Mouse (Mus musculus) megakaryocyte, embryonic 14.5 days (primary cell): ENCODE results near the gene Eif2d. TPM values are rescaled to one million over a fixed set of nuclear protein-coding genes. Genes with fewer than 3 reads are reported as not detected.
"Not testable (repeated sequence)": the region's sequence is repeated elsewhere in the genome, so short reads cannot be mapped to it uniquely, and the experiment has no call there.

ENCODE experiments used
- H3K27me3 ChIP-seq: replicated peaks from 2 replicates; pipeline ENCODE3; 2012; ENCODE audit warnings: inconsistent platforms
- H3K36me3 ChIP-seq: replicated peaks from 2 replicates; pipeline ENCODE3; 2012; ENCODE audit warnings: low read length, inconsistent platforms, mixed read lengths
- H3K4me1 ChIP-seq: 2 replicates; pipeline ENCODE4 v1.6.1; 2012; ENCODE audit warnings: inconsistent platforms
- H3K4me3 ChIP-seq: replicated peaks from 2 replicates; pipeline ENCODE3; 2012; ENCODE audit warnings: moderate library complexity, mild to moderate bottlenecking, inconsistent platforms
- H3K9me3 ChIP-seq: 2 replicates; pipeline ENCODE4 v1.6.1; 2012; ENCODE audit warnings: inconsistent platforms
- FLI1 ChIP-seq: IDR thresholded peaks from 2 replicates; pipeline ENCODE4 v1.6.1; 2012; ENCODE audit warnings: low read length, inconsistent platforms, mixed read lengths
- GATA1 ChIP-seq: IDR thresholded peaks from 3 replicates; pipeline ENCODE4 v1.6.1; 2012; ENCODE audit warnings: mixed read lengths, low read length, inconsistent platforms, borderline replicate concordance
- polyA plus RNA-seq: library from polyadenylated mRNA; stranded (reverse); fragments of >175 nt; gene quantifications from 2 replicates; pipeline ENCODE4 v1.2.3, GENCODE M21; 2012; ENCODE audit warnings: low replicate concordance; ENCODE audit not compliant: insufficient read depth

Gene Eif2d
- polyA plus RNA-seq, 1 experiment = 15.4 TPM

GRCm38 (mm10) chr1:131138191-131139016 lies 14.6 kb upstream of the Eif2d start, which contains the start of gene Dyrk3:
Gene Dyrk3, minus strand, starts transcription at chr1:131138340.
- Histone ChIP-seq H3K4me3 (peak within 1 kb of the TSS; percentile 96), H3K4me1 (peaks cover 81% of the 10 kb centered on the region), H3K27me3 (no peaks in the 10 kb centered on the region), H3K36me3 (peaks cover 20% of the 10 kb centered on the region), H3K9me3 (peaks cover 4% of the 10 kb centered on the region; the same call in 1 of the 2 replicates)
- no peak for TF ChIP-seq FLI1
- TF ChIP-seq GATA1 = no peak

- TF ChIP-seq FLI1 = no peak
- TF ChIP-seq GATA1 = no peak
- Histone ChIP-seq H3K9me3 (peaks cover 12% of the 10 kb centered on the region), H3K27me3 (no peaks in the 10 kb centered on the region), H3K36me3 (peaks cover 16% of the 10 kb centered on the region), H3K4me1 (peaks cover 79% of the 10 kb centered on the region), H3K4me3 (peak overlapping the region; percentile 96)
These were observed 13.6 kb upstream of the Eif2d start for GRCm38 (mm10) chr1:131139102-131140095.

DNA sequence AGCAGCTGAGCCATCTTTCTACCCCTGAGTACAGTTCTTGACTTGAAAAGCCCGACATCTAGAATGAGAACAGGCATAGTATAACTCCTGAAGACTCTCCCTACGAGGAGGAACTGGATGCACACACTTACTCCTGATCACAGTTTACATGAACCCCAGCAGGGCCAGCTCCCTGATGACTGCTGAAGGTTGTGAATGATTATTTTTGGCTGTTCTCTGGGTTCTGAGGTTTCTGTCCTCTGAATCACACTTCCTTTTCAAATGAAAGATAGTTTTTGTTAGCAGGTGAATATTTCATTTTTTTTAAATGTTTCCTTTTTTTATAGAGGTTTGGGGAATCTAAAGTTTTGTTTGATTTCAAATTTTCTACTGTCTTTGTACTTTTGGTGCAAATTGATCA lies 11.5 kb upstream of the Eif2d start:
- Histone ChIP-seq H3K27me3 (no peaks in the 10 kb centered on the region), H3K36me3 (peaks cover 10% of the 10 kb centered on the region), H3K9me3 (peaks cover 17% of the 10 kb centered on the region), H3K4me3 (no peak overlapping the region), H3K4me1 (peaks cover 75% of the 10 kb centered on the region)
- no peak for TF ChIP-seq FLI1

DNA sequence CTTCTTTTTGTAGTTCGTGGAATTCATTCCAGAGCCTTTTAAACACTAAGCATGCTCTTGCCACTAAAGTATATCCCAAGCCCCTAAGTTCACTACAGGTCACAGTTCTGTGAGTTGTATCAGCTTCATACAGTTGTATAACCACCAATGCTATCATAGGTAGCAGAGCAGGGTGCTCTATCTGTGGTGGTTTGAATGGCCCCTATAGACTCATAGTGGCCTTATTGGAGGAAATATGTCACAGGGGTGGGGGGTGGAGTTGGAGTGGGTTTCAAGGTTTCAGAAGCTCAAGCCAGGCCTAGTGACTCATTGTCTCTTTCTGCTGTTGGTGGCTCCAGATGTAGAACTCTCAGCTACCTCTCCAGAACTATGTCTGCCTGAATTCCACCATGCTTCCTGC lies 10.5 kb upstream of the Eif2d start:
- Histone ChIP-seq H3K36me3 (peaks cover 10% of the 10 kb centered on the region), H3K4me1 (peaks cover 67% of the 10 kb centered on the region), H3K27me3 (no peaks in the 10 kb centered on the region), H3K9me3 (peaks cover 17% of the 10 kb centered on the region), H3K4me3 (no peak overlapping the region)
- no peak for TF ChIP-seq GATA1
- no peak for TF ChIP-seq FLI1

DNA sequence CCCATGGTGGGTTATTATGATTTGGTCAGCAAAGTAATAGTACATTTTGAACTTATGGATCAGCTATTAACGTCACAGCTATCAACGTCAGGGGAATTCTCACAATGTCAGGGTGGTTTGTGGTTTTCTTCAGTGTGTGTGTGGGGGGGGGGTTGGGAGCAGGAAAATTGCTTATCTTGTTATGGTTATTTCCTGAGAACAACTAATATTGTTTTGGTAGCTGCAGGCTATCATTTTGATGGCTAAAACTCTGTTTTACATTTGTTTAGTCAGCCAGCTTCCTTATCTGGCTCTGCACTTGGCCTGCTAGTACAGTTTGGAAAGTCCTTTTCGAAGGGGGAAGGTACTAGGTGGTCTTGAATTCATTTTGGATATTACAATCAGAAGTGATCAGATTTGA lies 7.8 kb upstream of the Eif2d start:
- Histone ChIP-seq H3K9me3 (peaks cover 17% of the 10 kb centered on the region), H3K4me1 (peaks cover 55% of the 10 kb centered on the region), H3K36me3 (peaks cover 10% of the 10 kb centered on the region)
- H3K4me3 ChIP-seq, H3K27me3 ChIP-seq: not testable (repeated sequence)

GRCm38 (mm10) chr1:131146181-131146614 lies 6.8 kb upstream of the Eif2d start:
- no peak for TF ChIP-seq FLI1
- TF ChIP-seq GATA1 = no peak
- H3K4me3 ChIP-seq = no peak overlapping the region
- no peaks in the 10 kb centered on the region for H3K27me3 ChIP-seq
- peaks cover 10% of the 10 kb centered on the region for H3K36me3 ChIP-seq
- H3K4me1 ChIP-seq = peaks cover 49% of the 10 kb centered on the region
- peaks cover 17% of the 10 kb centered on the region for H3K9me3 ChIP-seq

DNA sequence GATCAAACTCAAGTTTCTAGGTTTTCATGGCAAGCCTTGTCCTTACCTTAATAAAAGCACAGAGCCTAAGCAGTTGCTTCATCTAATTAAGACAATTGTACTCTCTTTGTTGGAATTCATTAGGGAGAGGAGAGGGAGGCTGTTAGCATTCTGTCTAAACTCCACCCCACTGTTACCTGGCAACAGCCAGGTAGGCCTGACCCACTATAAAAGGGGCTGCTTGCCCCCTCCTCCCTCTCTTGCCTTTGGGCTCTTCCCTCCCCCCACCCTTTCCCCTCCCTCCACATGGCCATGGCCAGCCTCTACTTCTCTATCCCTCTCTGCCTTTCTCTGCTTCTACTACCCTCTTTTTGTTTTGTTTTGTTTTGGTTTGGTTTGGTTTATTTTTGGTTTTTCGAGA lies 3.5 kb upstream of the Eif2d start:
- peaks cover 51% of the 10 kb centered on the region for H3K4me1 ChIP-seq
- no peaks in the 10 kb centered on the region for H3K27me3 ChIP-seq
- H3K4me3 ChIP-seq = no peak overlapping the region
- TF ChIP-seq GATA1 (no peak), FLI1 (no peak)
- peaks cover 4% of the 10 kb centered on the region for H3K9me3 ChIP-seq
- peaks cover 3% of the 10 kb centered on the region for H3K36me3 ChIP-seq

- H3K4me1 ChIP-seq = peaks cover 64% of the 10 kb centered on the region
These were observed 2.5 kb downstream of the Eif2d start for GRCm38 (mm10) chr1:131155456-131155855.

DNA sequence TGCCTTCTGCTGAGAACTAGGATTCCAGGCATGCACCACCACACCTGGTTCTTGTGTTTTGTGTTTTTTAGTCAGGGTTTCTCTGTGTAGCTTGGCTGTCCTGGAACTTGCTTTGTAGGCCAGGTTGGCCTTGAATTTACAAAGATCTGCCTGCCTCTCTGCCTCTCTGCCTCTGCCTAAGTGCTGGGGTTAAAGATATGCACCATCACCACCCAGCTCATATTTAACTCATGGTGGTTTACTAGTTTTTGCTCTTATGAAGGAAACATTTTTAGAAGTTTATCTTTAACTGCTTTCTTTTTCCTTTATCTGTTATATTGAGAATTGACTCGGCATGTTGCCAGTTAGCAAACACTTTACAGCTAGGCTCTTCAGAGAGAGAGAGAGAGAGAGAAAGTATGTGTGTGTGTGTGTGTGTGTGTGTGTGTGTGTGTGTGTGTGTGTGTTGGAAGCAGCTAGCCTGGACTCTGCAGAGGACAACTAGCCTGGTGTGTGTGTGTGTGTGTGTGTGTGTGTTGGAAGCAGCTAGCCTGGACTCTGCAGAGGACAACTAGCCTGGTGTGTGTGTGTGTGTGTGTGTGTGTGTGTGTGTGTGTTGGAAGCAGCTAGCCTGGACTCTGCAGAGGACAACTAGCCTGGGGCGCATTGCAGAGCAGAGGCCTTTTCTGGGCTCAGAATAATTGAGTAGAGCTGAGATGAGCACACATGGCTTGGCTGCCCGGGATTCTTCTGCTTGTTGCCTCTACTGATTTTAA lies 6.8 kb downstream of the Eif2d start:
- H3K9me3 ChIP-seq, H3K27me3 ChIP-seq, H3K4me3 ChIP-seq: not testable (repeated sequence)
- Histone ChIP-seq H3K36me3 (peaks cover 72% of the 10 kb centered on the region), H3K4me1 (peaks cover 52% of the 10 kb centered on the region)

More at GRCm38 (mm10) chr1:131155456-131155855, 2.5 kb downstream of the Eif2d start:
- H3K36me3 ChIP-seq = peaks cover 33% of the 10 kb centered on the region
- H3K9me3 ChIP-seq = no peaks in the 10 kb centered on the region
- H3K4me3 ChIP-seq = no peak overlapping the region
- TF ChIP-seq GATA1 = no peak
- no peak for TF ChIP-seq FLI1
- H3K27me3 ChIP-seq = no peaks in the 10 kb centered on the region

GRCm38 (mm10) chr1:131161091-131161490 lies 8.1 kb downstream of the Eif2d start:
- Histone ChIP-seq H3K36me3 (peaks cover 74% of the 10 kb centered on the region), H3K27me3 (no peaks in the 10 kb centered on the region), H3K4me1 (peaks cover 52% of the 10 kb centered on the region), H3K4me3 (no peak overlapping the region), H3K9me3 (no peaks in the 10 kb centered on the region)
- TF ChIP-seq GATA1 (no peak), FLI1 (no peak)
